Mouse (Mus musculus) erythroblast, embryonic 14.5 days (primary cell): ENCODE data around the gene Fgb.

Experiments
- GATA1 ChIP-seq: IDR thresholded peaks from 2 replicates; pipeline ENCODE4 v1.6.1; 2012; ENCODE audit warnings: low read length, inconsistent platforms, mixed read lengths
- TAL1 ChIP-seq: IDR thresholded peaks from 3 replicates; pipeline ENCODE4 v1.6.1; 2012; ENCODE audit warnings: low read length, inconsistent platforms, mixed read lengths

GRCm38 (mm10) chr3:82998772-82999463 is 50.7 kb downstream of the Fgb start:
- TF ChIP-seq GATA1 (no peak), TAL1 (no peak)
